9 mouse cellular contexts compared by ENCODE assay signal in genomic region chr12:108001652-108002340, GRCm38 (mm10). TPM values are rescaled to one million over a fixed set of nuclear protein-coding genes. Genes with fewer than 3 reads are reported as not detected.
A peak's percentile ranks its signal among the peaks of the same experiment; 100 is the strongest.
DNase-seq lines count a peak whose midpoint lies in the region; ATAC-seq and TF ChIP-seq lines count a peak whose summit lies in the region.
"Had no signal": no experiment of that assay in that cellular context is flagged by ENCODE, and none has a peak within 500 bp of the region (broad histone marks: within the 10 kb centered on the region; RNA-seq: fewer than 3 reads in every experiment).

No protein-coding gene starts in this region.

- ATAC-seq in heart, postnatal 0 days (ENCODE audit: insufficient read depth, low read depth) = no peak
- ATAC-seq in megakaryocyte progenitor cell, adult 5-6 weeks (replicated peaks; ENCODE audit: poor library complexity) = no peak
- ATAC-seq in cerebellum, adult (ENCODE audit: insufficient number of reproducible peaks, low FRiP score, low TSS enrichment) = no peak

- peaks cover 10% of the 10 kb centered on the region; the same call in 1 of the 2 replicates for H3K4me1 ChIP-seq in heart, postnatal 0 days (ENCODE audit: control insufficient read depth, insufficient read depth)
- H3K4me1 ChIP-seq in olfactory bulb, adult 2 months (ENCODE audit: control insufficient read depth, insufficient read depth, low read length) = peaks cover 27% of the 10 kb centered on the region

- H3K27me3 ChIP-seq in heart, postnatal 0 days (ENCODE audit: control insufficient read depth, insufficient read depth, low read length) = peaks cover 82% of the 10 kb centered on the region

- no peak for TF ChIP-seq POLR2A in olfactory bulb, adult 2 months (IDR thresholded peaks at IDR 0.05; ENCODE audit: insufficient read depth, low read depth, low read length)

- no peak for TF ChIP-seq EP300 in heart, postnatal 0 days (IDR thresholded peaks at IDR 0.05; ENCODE audit: low read depth)

- H3K27ac ChIP-seq in heart, postnatal 0 days (ENCODE audit: low read depth) = no peak overlapping the region
- peak overlapping the region; percentile 96 for H3K27ac ChIP-seq in olfactory bulb, adult 2 months (ENCODE audit: insufficient read depth, low read depth, low read length)

- no peak overlapping the region for H3K9ac ChIP-seq in heart, postnatal 0 days (replicated peaks; ENCODE audit: low read depth, low read length)

- H3K4me3 ChIP-seq in heart, postnatal 0 days (ENCODE audit: low read depth, low read length) = peak overlapping the region; percentile 81
- H3K4me3 ChIP-seq in olfactory bulb, adult 2 months (ENCODE audit: insufficient read depth, low read depth, low read length) = peak overlapping the region; percentile 88

- no peaks in the 10 kb centered on the region for H3K36me3 ChIP-seq in heart, postnatal 0 days (replicated peaks; ENCODE audit: control insufficient read depth, insufficient read depth, low read length)

- intact Hi-C loops in heart, postnatal 36 days (cut with DNase I) = no loop called here

- DNase-seq in heart, postnatal 0 days (ENCODE audit: low spot score) = no peak
- no peak for DNase-seq in heart, postnatal 36 days
- DNase-seq in embryo, embryonic 10 days (ENCODE audit: low spot score) = peak; percentile 63
- peak; percentile 84 for DNase-seq in induced T-regulatory cell, adult 2 months (ENCODE audit: low read depth)
- no peak for DNase-seq in adrenal gland, adult 2 months

- no peak for TF ChIP-seq CTCF in heart, postnatal 0 days (IDR thresholded peaks at IDR 0.05; ENCODE audit: low read depth)
- TF ChIP-seq CTCF in olfactory bulb, adult 2 months (IDR thresholded peaks at IDR 0.05; ENCODE audit: insufficient read depth, low read depth, low read length) = no peak

- H3K4me2 ChIP-seq in heart, postnatal 0 days (ENCODE audit: low read depth, low read length) = peak overlapping the region; percentile 99

- H3K9me3 ChIP-seq in heart, postnatal 0 days (replicated peaks; ENCODE audit: control insufficient read depth, low read length) = no peaks in the 10 kb centered on the region

- WGBS in heart, postnatal 0 days = 10% methylated on average over 37 of the region's 37 CpGs
- WGBS in olfactory bulb, adult 2 months = 8% methylated on average over 37 of the region's 37 CpGs

RNA-seq across cellular contexts. Expression of gene Bcl11b, which starts 1.6 kb away (rescaled TPM):
- total RNA-seq in heart, postnatal 0 days (2014; rRNA removed; ENCODE audit: low replicate concordance) = 2.7 and 7.3 TPM in 2 replicates
- polyA plus RNA-seq in heart, postnatal 0 days (2015; fragmentation: Nextera tagmentation; extraction: Ambion mirVana) = 2.1 and 2.2 TPM in 2 replicates
- under 1 TPM; 0.76 to 0.86 TPM for total RNA-seq in heart, postnatal 36 days (2021)
- polyA plus RNA-seq in olfactory bulb, adult 2 months (2012; ENCODE audit: insufficient read depth, insufficient read length, low replicate concordance, missing spikeins) = 49.8 and 56.3 TPM in 2 replicates
- under 1 TPM; 0.20 to 0.59 TPM for total RNA-seq in adrenal gland, adult 2 months (2021)
- polyA plus RNA-seq in adrenal gland, adult 2 months (2012; rRNA removed) = 0.66 and 1.3 TPM in 2 replicates
- total RNA-seq in megakaryocyte progenitor cell, adult 5-6 weeks (2015) = 0.02 TPM in 1 of 2 replicates, not detected in the other
- 0.24 and 0.33 TPM in 2 replicates for total RNA-seq in megakaryocyte progenitor cell, adult 5-6 weeks (2017)
- total RNA-seq: MEL had no signal

Comparison
In these comparisons a context has a peak if more than half of its experiments do, and no peak if none do; other contexts are left out.
1. DNase-seq: peak in embryo, embryonic 10 days (single experiment) and induced T-regulatory cell, adult 2 months (single experiment); none in heart, postnatal 0 days (single experiment), heart, postnatal 36 days (0 of 2) and adrenal gland, adult 2 months (single experiment).